Mouse (Mus musculus) MEL (cell line): ENCODE measurements at regions not wholly inside any gene's neighbourhood (a gene's known extent, or its start where the extent isn't known, plus 50 kb on each side); places are given as distances from the start of the nearest gene placed in this dataset.
"Not testable (repeated sequence)": the region's sequence is repeated elsewhere in the genome, so short reads cannot be mapped to it uniquely, and the experiment has no call there.

Experiments
- CTCF ChIP-seq, 3 experiments: IDR thresholded peaks in 2 of 3; conservative IDR thresholded peaks in 1 of 3; 2 replicates each; pipeline ENCODE4 v1.5.1; 2011 to 2012; ENCODE audit warnings: low read length in 3 of 3, low read depth in 2 of 3, mild to moderate bottlenecking in 2 of 3, improper control_type of control experiment in 1 of 3, inconsistent platforms in 1 of 3, mixed read lengths in 1 of 3, moderate library complexity in 1 of 3; ENCODE audit not compliant: control insufficient read depth in 1 of 3, insufficient read depth in 1 of 3, poor library complexity in 1 of 3, severe bottlenecking in 1 of 3
- EP300 ChIP-seq, 2 experiments: IDR thresholded peaks; 2 replicates each; pipeline ENCODE4 v1.6.1; 2011; ENCODE audit warnings: improper control_type of control experiment in 2 of 2, low read length in 2 of 2, low read depth in 1 of 2, mild to moderate bottlenecking in 1 of 2
- HCFC1 ChIP-seq: IDR thresholded peaks from 2 replicates; pipeline ENCODE4 v1.6.1; 2012; ENCODE audit warnings: low read depth, mild to moderate bottlenecking, inconsistent platforms, low read length, improper control_type of control experiment, moderate library complexity
- MEF2A ChIP-seq: IDR thresholded peaks from 2 replicates; pipeline ENCODE4 v1.6.1; 2014; ENCODE audit warnings: low read depth, mild to moderate bottlenecking, inconsistent platforms, low read length, improper control_type of control experiment; ENCODE audit not compliant: poor library complexity, insufficient replicate concordance, severe bottlenecking; ENCODE audit errors: extremely low read depth
- NELFE ChIP-seq: IDR thresholded peaks from 2 replicates; pipeline ENCODE4 v1.6.1; 2011; ENCODE audit warnings: low read depth, low read length, improper control_type of control experiment
- NRF1 ChIP-seq: IDR thresholded peaks from 2 replicates; pipeline ENCODE4 v1.6.1; 2014; ENCODE audit warnings: low read depth, mild to moderate bottlenecking, inconsistent platforms, low read length, improper control_type of control experiment, moderate library complexity; ENCODE audit not compliant: poor library complexity, insufficient read depth, severe bottlenecking
- POLR2A ChIP-seq, 2 experiments: IDR thresholded peaks; 2 replicates each; pipeline ENCODE4 v1.6.1; 2011 to 2012; ENCODE audit warnings: low read length in 2 of 2, mild to moderate bottlenecking in 2 of 2, control low read depth in 1 of 2, improper control_type of control experiment in 1 of 2, low read depth in 1 of 2, moderate library complexity in 1 of 2; ENCODE audit not compliant: control insufficient read depth in 1 of 2, insufficient read depth in 1 of 2, poor library complexity in 1 of 2
- RCOR1 ChIP-seq: IDR thresholded peaks from 2 replicates; pipeline ENCODE4 v1.6.1; 2012; ENCODE audit warnings: low read depth, mild to moderate bottlenecking, inconsistent platforms, low read length, improper control_type of control experiment
- TCF12 ChIP-seq: IDR thresholded peaks from 2 replicates; pipeline ENCODE4 v1.6.1; 2014; ENCODE audit warnings: low read depth, mild to moderate bottlenecking, inconsistent platforms, low read length, improper control_type of control experiment, moderate library complexity
- ZKSCAN1 ChIP-seq: IDR thresholded peaks from 2 replicates; pipeline ENCODE4 v1.6.1; 2012; ENCODE audit warnings: low read depth, mild to moderate bottlenecking, inconsistent platforms, low read length, improper control_type of control experiment, moderate library complexity

DNA sequence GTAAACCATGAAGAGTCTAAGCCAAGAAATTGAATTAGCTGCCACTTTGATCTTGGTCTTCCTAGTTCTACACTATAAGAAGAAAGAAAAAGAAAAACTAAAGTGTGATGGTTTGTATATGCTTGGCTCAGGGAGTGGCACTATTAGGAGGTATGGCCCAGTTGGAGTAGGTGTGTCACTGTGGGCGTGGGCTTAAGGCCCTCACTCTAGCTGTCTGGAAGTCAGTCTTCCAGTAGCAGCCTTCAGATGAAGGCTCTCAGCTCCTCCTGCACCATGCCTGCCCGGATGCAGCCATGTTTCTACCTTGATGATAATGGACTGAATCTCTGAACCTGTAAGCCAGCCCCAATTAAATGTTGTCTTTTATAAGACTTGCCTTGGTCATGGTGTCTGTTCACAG, 157.3 kb upstream of the Bcor start:
- TF ChIP-seq ZKSCAN1; CTCF (IDR thresholded peaks at IDR 0.05 in 2 of 3, conservative IDR thresholded peaks at IDR 0.05 in 1 of 3; ENCODE audit: control insufficient read depth in 1 of 3, insufficient read depth in 1 of 3, low read depth in 2 of 3, low read length in 3 of 3, poor library complexity in 1 of 3, severe bottlenecking in 1 of 3); POLR2A (IDR thresholded peaks at IDR 0.05; ENCODE audit: control insufficient read depth in 1 of 2, insufficient read depth in 1 of 2, low read depth in 1 of 2, low read length in 2 of 2, poor library complexity in 1 of 2); MEF2A; EP300 (IDR thresholded peaks at IDR 0.05; ENCODE audit: low read depth in 1 of 2, low read length in 2 of 2); HCFC1; RCOR1; NRF1; TCF12; NELFE: not testable (repeated sequence)
